Mouse (Mus musculus): ENCODE data around the gene Ocel1. TPM values are rescaled to one million over a fixed set of nuclear protein-coding genes. Genes with fewer than 3 reads are reported as not detected.

The Ocel1 gene
- polyA plus RNA-seq, 2 experiments: 3.8 to 4.2 TPM

DNA sequence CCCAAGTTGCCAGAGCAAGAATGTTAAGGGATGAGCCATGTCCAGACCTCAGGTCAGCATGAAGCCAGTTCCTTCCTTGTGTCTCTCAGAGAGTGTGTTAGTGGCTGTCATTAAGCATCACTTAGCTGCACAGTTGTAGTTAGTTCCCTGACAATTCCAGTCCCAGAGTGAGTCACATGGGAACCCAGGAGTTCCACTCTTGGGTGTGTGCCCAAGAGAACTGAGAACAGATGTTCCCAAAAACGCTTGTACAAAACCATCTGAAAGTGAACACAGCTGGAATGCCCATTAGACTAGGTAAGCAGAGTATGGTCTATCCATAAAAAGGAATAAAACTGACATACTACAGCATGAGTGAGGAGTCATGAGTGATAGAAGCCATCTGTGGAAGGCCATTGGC lies 24.5 kb upstream of the Ocel1 start:
- Histone ChIP-seq H3K36me3 (ENCODE audit: control insufficient read depth, insufficient read depth, low read length) (peaks cover 87% of the 10 kb centered on the region), H3K4me2 (replicated peaks; ENCODE audit: low read depth, low read length, severe bottlenecking) (no peak overlapping the region), H3K27ac (replicated peaks; ENCODE audit: low read depth, low read length) (no peak overlapping the region), H3K9ac (ENCODE audit: low read depth, low read length, severe bottlenecking) (no peak overlapping the region), H3K27me3 (ENCODE audit: control insufficient read depth, insufficient read depth, low read length) (no peaks in the 10 kb centered on the region), H3K4me3 (replicated peaks; ENCODE audit: low read length) (no peak overlapping the region), H3K4me1 (ENCODE audit: control insufficient read depth, insufficient read depth, low read length) (no peaks in the 10 kb centered on the region), H3K9me3 (ENCODE audit: control insufficient read depth, low read length) (no peaks in the 10 kb centered on the region)
- ATAC-seq (ENCODE audit: low FRiP score, low read depth) (no peak), DNase-seq (ENCODE audit: low spot score) (no peak)
- TF ChIP-seq POLR2A (IDR thresholded peaks at IDR 0.05; ENCODE audit: borderline replicate concordance, extremely low read depth, insufficient read depth, insufficient read length): no peak
- WGBS: 40% methylated on average over 1 of the region's 1 CpGs

DNA sequence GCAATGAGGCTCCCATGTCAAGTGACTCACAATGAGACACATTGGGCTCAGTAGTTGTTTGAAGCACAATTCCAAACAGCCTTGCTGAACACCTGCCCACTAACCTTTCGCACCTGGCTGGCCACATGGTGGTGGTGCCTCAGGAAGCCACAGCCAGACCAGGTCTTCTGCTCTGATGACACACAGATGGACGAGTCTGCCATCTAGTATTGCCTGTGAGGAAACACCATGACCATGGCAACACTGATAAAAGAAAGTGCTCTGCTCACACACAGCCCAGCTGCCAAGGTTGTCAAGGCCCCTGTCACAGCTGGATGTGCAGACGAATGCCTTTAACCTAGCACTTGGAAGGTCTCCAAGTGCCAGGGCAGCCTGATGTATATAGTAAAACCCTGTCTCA lies 20.0 kb upstream of the Ocel1 start:
- Histone ChIP-seq H3K4me3 (replicated peaks; ENCODE audit: low read length) (no peak overlapping the region), H3K9ac (ENCODE audit: low read depth, low read length, severe bottlenecking) (no peak overlapping the region), H3K4me2 (replicated peaks; ENCODE audit: low read depth, low read length, severe bottlenecking) (no peak overlapping the region), H3K27me3 (ENCODE audit: control insufficient read depth, insufficient read depth, low read length) (no peaks in the 10 kb centered on the region), H3K4me1 (ENCODE audit: control insufficient read depth, insufficient read depth, low read length) (no peaks in the 10 kb centered on the region), H3K9me3 (ENCODE audit: control insufficient read depth, low read length) (no peaks in the 10 kb centered on the region), H3K36me3 (ENCODE audit: control insufficient read depth, insufficient read depth, low read length) (peaks cover 94% of the 10 kb centered on the region), H3K27ac (replicated peaks; ENCODE audit: low read depth, low read length) (no peak overlapping the region)
- 55% methylated on average over 3 of the region's 3 CpGs for WGBS
- DNase-seq (ENCODE audit: low spot score): no peak
- no peak for ATAC-seq (ENCODE audit: low FRiP score, low read depth)
- no peak for TF ChIP-seq POLR2A (IDR thresholded peaks at IDR 0.05; ENCODE audit: borderline replicate concordance, extremely low read depth, insufficient read depth, insufficient read length)

DNA sequence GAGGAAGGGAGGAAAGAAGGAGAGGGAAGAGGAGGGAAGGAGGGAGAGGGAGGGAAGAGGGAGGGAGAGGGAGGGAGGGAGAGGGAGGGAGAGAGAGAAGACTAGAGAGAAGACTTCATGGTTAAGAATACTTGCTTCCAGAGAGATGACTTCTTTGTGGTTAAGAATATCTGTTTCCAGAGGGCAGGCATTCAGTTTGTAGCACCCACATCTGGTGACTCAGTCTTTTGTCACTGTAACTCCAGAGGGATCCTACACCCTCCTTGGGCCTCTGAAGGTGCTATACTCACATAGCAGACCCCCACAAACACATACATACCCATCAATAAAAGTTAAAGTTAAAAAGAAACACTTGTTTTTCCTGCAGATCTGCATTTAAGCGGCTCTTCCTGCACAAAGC lies 19.6 kb upstream of the Ocel1 start:
- no peak overlapping the region for H3K9ac ChIP-seq (ENCODE audit: low read depth, low read length, severe bottlenecking)
- no peaks in the 10 kb centered on the region for H3K27me3 ChIP-seq (ENCODE audit: control insufficient read depth, insufficient read depth, low read length)
- H3K4me1 ChIP-seq (ENCODE audit: control insufficient read depth, insufficient read depth, low read length): no peaks in the 10 kb centered on the region
- no peak for TF ChIP-seq POLR2A (IDR thresholded peaks at IDR 0.05; ENCODE audit: borderline replicate concordance, extremely low read depth, insufficient read depth, insufficient read length)
- peaks cover 94% of the 10 kb centered on the region for H3K36me3 ChIP-seq (ENCODE audit: control insufficient read depth, insufficient read depth, low read length)
- H3K4me2 ChIP-seq (replicated peaks; ENCODE audit: low read depth, low read length, severe bottlenecking): no peak overlapping the region
- DNase-seq (ENCODE audit: low spot score): no peak
- no peak overlapping the region for H3K27ac ChIP-seq (replicated peaks; ENCODE audit: low read depth, low read length)
- no peaks in the 10 kb centered on the region for H3K9me3 ChIP-seq (ENCODE audit: control insufficient read depth, low read length)
- no peak for ATAC-seq (ENCODE audit: low FRiP score, low read depth)
- 92% methylated on average over 1 of the region's 1 CpGs for WGBS
- no peak overlapping the region for H3K4me3 ChIP-seq (replicated peaks; ENCODE audit: low read length)

DNA sequence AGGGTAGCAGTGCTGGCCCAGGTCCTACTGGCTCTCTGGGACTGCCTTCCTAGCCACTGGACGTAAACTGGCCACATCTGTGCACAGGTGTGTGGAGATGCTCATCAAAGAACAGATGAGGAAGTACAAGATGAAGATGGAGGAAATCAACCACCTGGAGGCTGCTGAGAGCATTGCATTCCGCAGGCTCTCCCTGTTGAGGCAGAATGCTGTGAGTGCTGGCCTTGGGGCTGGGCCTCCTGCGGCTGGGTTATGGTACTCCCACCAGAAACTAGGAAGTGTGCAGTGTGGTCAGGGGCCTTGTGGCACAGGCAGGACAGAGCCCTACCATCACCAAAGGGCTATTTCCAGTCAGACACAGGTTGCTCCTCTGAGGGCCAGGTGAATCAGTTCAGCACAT lies 13.1 kb upstream of the Ocel1 start:
- no peak overlapping the region for H3K9ac ChIP-seq (ENCODE audit: low read depth, low read length, severe bottlenecking)
- peaks cover 82% of the 10 kb centered on the region for H3K36me3 ChIP-seq (ENCODE audit: control insufficient read depth, insufficient read depth, low read length)
- 85% methylated on average over 3 of the region's 3 CpGs for WGBS

DNA sequence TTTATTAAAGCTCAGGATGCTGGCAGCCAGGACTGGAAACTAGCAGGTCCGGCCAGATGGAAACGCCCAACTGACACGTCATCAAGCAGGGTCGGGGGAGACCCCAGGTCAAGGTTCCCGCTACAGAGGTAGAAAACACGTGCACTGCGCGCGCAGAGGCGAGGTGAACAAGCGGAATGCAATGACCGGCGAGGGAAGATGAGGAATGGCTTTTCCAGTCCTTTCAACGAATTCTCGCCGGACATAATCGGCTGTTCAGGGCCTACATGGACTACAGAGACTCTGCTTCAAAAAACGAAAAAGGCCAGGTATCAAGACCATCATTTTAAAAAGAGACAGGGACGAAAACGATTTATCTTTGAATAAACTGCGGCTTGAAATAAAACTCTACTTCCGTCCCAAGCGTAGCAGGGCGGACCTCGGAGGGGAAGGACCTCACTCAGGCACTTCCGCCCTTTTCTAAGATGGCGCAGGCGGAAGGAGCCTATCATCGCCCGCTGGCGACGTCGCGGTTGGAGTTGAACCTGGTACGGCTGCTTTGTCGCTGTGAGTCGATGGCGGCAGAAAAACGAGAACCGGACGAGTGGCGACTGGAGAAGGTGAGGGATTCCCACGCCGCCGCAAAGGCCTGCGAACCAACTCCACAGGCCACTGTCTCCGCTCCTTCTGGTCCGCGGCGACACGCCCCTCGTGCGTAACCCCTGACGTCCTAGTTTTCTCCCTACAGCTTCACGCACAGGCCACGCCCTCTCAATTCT lies 4.1 kb upstream of the Ocel1 start, which contains the start of gene Use1:
Gene Use1 (plus strand): TSS at position 78 of the 758 bp plus-strand sequence.
- Histone ChIP-seq H3K27me3 (ENCODE audit: control insufficient read depth, insufficient read depth, low read length) (no peaks in the 10 kb centered on the region), H3K4me1 (ENCODE audit: control insufficient read depth, insufficient read depth, low read length) (peaks cover 10% of the 10 kb centered on the region), H3K4me2 (replicated peaks; ENCODE audit: low read depth, low read length, severe bottlenecking) (peak within 1 kb of the TSS; percentile 66), H3K9ac (ENCODE audit: low read depth, low read length, severe bottlenecking) (peak within 1 kb of the TSS; percentile 65), H3K27ac (replicated peaks; ENCODE audit: low read depth, low read length) (peak within 1 kb of the TSS; percentile 90), H3K36me3 (ENCODE audit: control insufficient read depth, insufficient read depth, low read length) (peaks cover 15% of the 10 kb centered on the region), H3K4me3 (replicated peaks; ENCODE audit: low read length) (peak within 1 kb of the TSS; percentile 66), H3K9me3 (ENCODE audit: control insufficient read depth, low read length) (no peaks in the 10 kb centered on the region)
- no peak for TF ChIP-seq POLR2A (IDR thresholded peaks at IDR 0.05; ENCODE audit: borderline replicate concordance, extremely low read depth, insufficient read depth, insufficient read length)
- DNase-seq (ENCODE audit: low spot score) (peak; percentile 96), ATAC-seq (ENCODE audit: low FRiP score, low read depth) (peak; percentile 85)
- under 1% methylated on average over 51 of the region's 56 CpGs for WGBS

More for the DNA sequence above, 13.1 kb upstream of the Ocel1 start:
- Histone ChIP-seq H3K27ac (replicated peaks; ENCODE audit: low read depth, low read length) (no peak overlapping the region), H3K4me3 (replicated peaks; ENCODE audit: low read length) (no peak overlapping the region), H3K4me1 (ENCODE audit: control insufficient read depth, insufficient read depth, low read length) (no peaks in the 10 kb centered on the region), H3K27me3 (ENCODE audit: control insufficient read depth, insufficient read depth, low read length) (no peaks in the 10 kb centered on the region), H3K9me3 (ENCODE audit: control insufficient read depth, low read length) (no peaks in the 10 kb centered on the region), H3K4me2 (replicated peaks; ENCODE audit: low read depth, low read length, severe bottlenecking) (no peak overlapping the region)
- DNase-seq (ENCODE audit: low spot score) (no peak), ATAC-seq (ENCODE audit: low FRiP score, low read depth) (no peak)
- no peak for TF ChIP-seq POLR2A (IDR thresholded peaks at IDR 0.05; ENCODE audit: borderline replicate concordance, extremely low read depth, insufficient read depth, insufficient read length)

All from limb, embryonic 14.5 days (tissue).